Mouse (Mus musculus): ENCODE measurements at regions not wholly inside any gene's neighbourhood (a gene's known extent, or its start where the extent isn't known, plus 50 kb on each side); places are given as distances from the start of the nearest gene placed in this dataset.

DNA sequence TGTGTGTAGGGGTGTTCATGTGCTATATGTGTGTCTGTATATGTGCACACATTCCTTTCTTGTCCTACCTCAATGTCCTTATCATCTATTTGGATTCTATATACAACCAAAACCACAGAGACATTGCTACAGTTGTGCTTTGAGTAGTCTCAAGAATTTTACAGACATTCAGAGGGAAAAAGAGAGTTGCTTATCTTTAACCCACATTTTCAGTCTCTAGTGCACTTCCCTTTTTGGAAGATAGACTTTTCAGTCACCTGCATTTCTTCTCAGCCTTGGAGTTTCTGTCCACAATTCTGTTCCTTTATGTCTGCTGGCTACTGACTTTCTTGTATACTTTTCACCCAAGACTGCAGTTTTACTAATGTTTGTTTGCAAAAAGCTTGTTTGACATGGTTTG, 645.5 kb upstream of the Pkn2 start:
- TF ChIP-seq CTCF (IDR thresholded peaks at IDR 0.05; ENCODE audit: borderline replicate concordance, control insufficient read depth, extremely low read depth, insufficient read depth, low read length, poor library complexity) (no peak), POLR2A (IDR thresholded peaks at IDR 0.05; ENCODE audit: control insufficient read depth, extremely low read depth, insufficient read depth, low read length, poor library complexity) (no peak)
- Histone ChIP-seq H3K27ac (ENCODE audit: control insufficient read depth, insufficient read depth, low read length) (no peak overlapping the region), H3K4me1 (replicated peaks; ENCODE audit: control insufficient read depth, insufficient read depth, low read length) (no peaks in the 10 kb centered on the region; the same call in 1 of the 2 replicates), H3K27me3 (ENCODE audit: control insufficient read depth, insufficient read depth, low read length) (no peaks in the 10 kb centered on the region), H3K4me3 (ENCODE audit: control insufficient read depth, insufficient read depth, low read length) (no peak overlapping the region), H3K36me3 (ENCODE audit: control insufficient read depth, insufficient read depth, low read length) (no peaks in the 10 kb centered on the region)
- DNase-seq, result no peak

DNA sequence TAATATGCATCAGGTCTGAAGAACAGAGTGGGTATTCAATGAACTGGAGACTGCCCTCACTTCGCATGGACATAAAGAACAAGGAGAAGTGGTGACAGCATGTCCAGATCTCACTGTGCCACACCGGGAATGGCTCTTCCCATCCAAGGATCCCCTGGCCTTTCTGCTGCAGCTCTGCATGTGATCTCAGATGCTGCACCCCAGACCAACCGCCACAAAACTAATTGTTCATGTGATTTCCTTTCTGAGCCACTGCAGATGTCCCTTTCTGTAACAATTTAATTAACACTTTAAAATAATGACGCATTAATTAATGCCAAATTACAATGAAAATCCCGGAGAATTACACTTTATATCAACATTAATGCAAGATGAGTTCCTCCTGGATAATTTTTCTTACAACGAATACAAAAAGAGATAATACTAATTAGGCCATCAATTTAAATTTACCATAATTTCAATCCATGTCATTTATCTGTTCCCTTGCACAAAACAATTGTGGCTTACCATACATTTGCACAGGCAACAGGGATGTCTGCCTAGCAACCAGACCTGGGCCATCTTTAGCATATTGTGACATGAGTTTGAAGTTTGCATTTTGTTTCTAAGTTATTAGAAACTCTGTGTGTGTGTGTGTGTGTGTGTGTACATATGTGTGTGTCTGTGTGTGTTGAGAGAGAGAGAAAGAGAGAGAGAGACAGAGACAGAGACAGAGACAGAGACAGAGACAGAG, 630.9 kb upstream of the Pkn2 start:
- DNase-seq, result no peak
- Histone ChIP-seq H3K27me3 (ENCODE audit: control insufficient read depth, insufficient read depth, low read length) (no peaks in the 10 kb centered on the region), H3K4me1 (replicated peaks; ENCODE audit: control insufficient read depth, insufficient read depth, low read length) (peaks cover 3% of the 10 kb centered on the region), H3K4me3 (ENCODE audit: control insufficient read depth, insufficient read depth, low read length) (no peak overlapping the region), H3K27ac (ENCODE audit: control insufficient read depth, insufficient read depth, low read length) (no peak overlapping the region), H3K36me3 (ENCODE audit: control insufficient read depth, insufficient read depth, low read length) (no peaks in the 10 kb centered on the region)
- TF ChIP-seq CTCF (IDR thresholded peaks at IDR 0.05; ENCODE audit: borderline replicate concordance, control insufficient read depth, extremely low read depth, insufficient read depth, low read length, poor library complexity), result no peak
- TF ChIP-seq POLR2A (IDR thresholded peaks at IDR 0.05; ENCODE audit: control insufficient read depth, extremely low read depth, insufficient read depth, low read length, poor library complexity), result no peak
- WGBS, result 95% methylated on average over 6 of the region's 6 CpGs

DNA sequence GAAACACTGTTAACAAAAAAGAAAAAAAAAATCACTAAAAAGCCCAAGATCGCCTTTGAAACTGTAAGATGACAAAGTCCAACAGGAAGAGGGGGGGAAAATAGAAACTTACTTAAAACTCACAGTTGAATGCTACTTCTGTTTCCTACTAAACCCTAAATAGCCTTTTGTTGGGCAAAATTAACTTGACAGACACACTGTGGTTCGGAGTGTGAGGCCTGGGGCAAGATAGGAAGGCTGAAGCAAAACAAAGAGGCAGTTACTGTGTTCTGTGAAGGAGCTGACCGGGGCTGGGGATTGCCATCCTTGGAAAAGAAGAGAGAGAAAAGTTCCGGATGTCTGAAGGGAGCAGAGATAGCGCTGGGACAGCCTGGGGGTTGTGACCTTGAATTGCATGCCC, 627.7 kb upstream of the Pkn2 start:
- Histone ChIP-seq H3K27me3 (ENCODE audit: control insufficient read depth, insufficient read depth, low read length) (no peaks in the 10 kb centered on the region), H3K36me3 (ENCODE audit: control insufficient read depth, insufficient read depth, low read length) (no peaks in the 10 kb centered on the region), H3K4me3 (ENCODE audit: control insufficient read depth, insufficient read depth, low read length) (no peak overlapping the region), H3K27ac (ENCODE audit: control insufficient read depth, insufficient read depth, low read length) (no peak overlapping the region), H3K4me1 (replicated peaks; ENCODE audit: control insufficient read depth, insufficient read depth, low read length) (peaks cover 3% of the 10 kb centered on the region)
- 48% methylated on average over 5 of the region's 5 CpGs for WGBS
- no peak for DNase-seq
- TF ChIP-seq POLR2A (IDR thresholded peaks at IDR 0.05; ENCODE audit: control insufficient read depth, extremely low read depth, insufficient read depth, low read length, poor library complexity), result no peak
- no peak for TF ChIP-seq CTCF (IDR thresholded peaks at IDR 0.05; ENCODE audit: borderline replicate concordance, control insufficient read depth, extremely low read depth, insufficient read depth, low read length, poor library complexity)

DNA sequence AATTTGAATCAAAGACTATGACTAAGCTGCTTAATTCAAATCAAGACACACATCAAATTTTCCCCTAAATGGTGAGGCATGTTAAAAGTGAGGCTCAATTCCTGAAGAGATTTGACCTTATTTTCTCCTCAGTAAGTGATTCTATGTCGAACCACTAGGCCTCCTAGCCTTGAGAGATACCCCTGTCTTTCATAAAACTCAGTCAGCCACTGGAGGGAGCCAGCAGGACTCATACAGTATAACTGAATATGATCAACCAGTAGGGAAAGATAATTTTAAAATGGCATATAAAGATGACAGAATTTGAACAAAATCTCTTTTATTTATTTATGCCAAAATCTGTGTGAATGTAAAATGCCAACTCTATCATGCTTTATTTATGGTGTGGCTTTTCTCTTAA, 626.5 kb upstream of the Pkn2 start:
- TF ChIP-seq CTCF (IDR thresholded peaks at IDR 0.05; ENCODE audit: borderline replicate concordance, control insufficient read depth, extremely low read depth, insufficient read depth, low read length, poor library complexity) (no peak), POLR2A (IDR thresholded peaks at IDR 0.05; ENCODE audit: control insufficient read depth, extremely low read depth, insufficient read depth, low read length, poor library complexity) (no peak)
- Histone ChIP-seq H3K27me3 (ENCODE audit: control insufficient read depth, insufficient read depth, low read length) (no peaks in the 10 kb centered on the region), H3K36me3 (ENCODE audit: control insufficient read depth, insufficient read depth, low read length) (no peaks in the 10 kb centered on the region), H3K4me1 (replicated peaks; ENCODE audit: control insufficient read depth, insufficient read depth, low read length) (peaks cover 3% of the 10 kb centered on the region), H3K27ac (ENCODE audit: control insufficient read depth, insufficient read depth, low read length) (no peak overlapping the region), H3K4me3 (ENCODE audit: control insufficient read depth, insufficient read depth, low read length) (no peak overlapping the region)
- peak; percentile 60 for DNase-seq
- 37% methylated on average over 1 of the region's 1 CpGs for WGBS

DNA sequence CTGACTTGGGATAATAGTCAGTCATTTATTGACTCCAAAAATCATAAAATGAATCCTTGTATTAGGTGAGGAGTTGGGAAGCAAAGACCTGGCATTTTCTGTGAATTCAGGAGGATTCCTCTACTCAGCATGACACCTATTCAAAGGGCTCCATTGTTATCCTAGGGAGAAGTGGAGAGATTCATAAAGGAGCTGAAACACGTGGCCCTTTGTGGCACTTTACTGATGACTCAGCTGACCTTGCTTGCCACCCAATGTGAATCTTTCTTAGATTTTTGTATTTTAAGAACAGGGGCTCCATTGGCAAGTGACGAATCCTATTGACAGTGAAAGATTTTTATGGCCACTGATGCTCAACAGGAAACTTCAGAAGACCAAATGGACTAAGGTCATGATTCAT, 619.2 kb upstream of the Pkn2 start:
- 78% methylated on average over 2 of the region's 2 CpGs for WGBS

DNA sequence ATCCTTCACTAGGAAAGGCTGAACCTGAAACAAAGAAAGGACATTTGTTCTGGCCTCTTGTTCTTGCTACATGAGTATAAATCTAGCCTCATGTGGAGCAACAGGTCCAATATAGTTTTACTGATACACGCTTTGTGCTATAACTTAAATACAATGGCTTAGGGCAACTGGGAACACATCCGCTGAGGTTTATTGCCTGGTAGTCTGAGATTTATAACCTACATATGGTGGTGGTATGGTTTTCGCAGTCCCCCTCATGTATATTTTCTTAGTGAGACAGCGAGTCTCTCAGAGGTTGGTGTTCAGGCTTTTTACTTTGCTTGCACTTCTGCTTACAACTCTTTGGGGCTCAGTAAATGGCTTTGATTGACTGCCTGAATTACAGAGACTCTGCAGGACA, 613.6 kb upstream of the Pkn2 start:
- Histone ChIP-seq H3K36me3 (ENCODE audit: control insufficient read depth, insufficient read depth, low read length) (no peaks in the 10 kb centered on the region), H3K4me1 (replicated peaks; ENCODE audit: control insufficient read depth, insufficient read depth, low read length) (no peaks in the 10 kb centered on the region), H3K27me3 (ENCODE audit: control insufficient read depth, insufficient read depth, low read length) (no peaks in the 10 kb centered on the region), H3K27ac (ENCODE audit: control insufficient read depth, insufficient read depth, low read length) (no peak overlapping the region), H3K4me3 (ENCODE audit: control insufficient read depth, insufficient read depth, low read length) (no peak overlapping the region)
- no peak for TF ChIP-seq CTCF (IDR thresholded peaks at IDR 0.05; ENCODE audit: borderline replicate concordance, control insufficient read depth, extremely low read depth, insufficient read depth, low read length, poor library complexity)
- TF ChIP-seq POLR2A (IDR thresholded peaks at IDR 0.05; ENCODE audit: control insufficient read depth, extremely low read depth, insufficient read depth, low read length, poor library complexity), result no peak
- 97% methylated on average over 4 of the region's 4 CpGs for WGBS
- DNase-seq, result no peak

More for the DNA sequence above, 619.2 kb upstream of the Pkn2 start:
- TF ChIP-seq POLR2A (IDR thresholded peaks at IDR 0.05; ENCODE audit: control insufficient read depth, extremely low read depth, insufficient read depth, low read length, poor library complexity) (no peak), CTCF (IDR thresholded peaks at IDR 0.05; ENCODE audit: borderline replicate concordance, control insufficient read depth, extremely low read depth, insufficient read depth, low read length, poor library complexity) (no peak)
- H3K4me1 ChIP-seq (replicated peaks; ENCODE audit: control insufficient read depth, insufficient read depth, low read length), result no peaks in the 10 kb centered on the region
- no peak overlapping the region for H3K4me3 ChIP-seq (ENCODE audit: control insufficient read depth, insufficient read depth, low read length)
- no peaks in the 10 kb centered on the region for H3K36me3 ChIP-seq (ENCODE audit: control insufficient read depth, insufficient read depth, low read length)
- H3K27me3 ChIP-seq (ENCODE audit: control insufficient read depth, insufficient read depth, low read length), result no peaks in the 10 kb centered on the region
- DNase-seq, result no peak
- no peak overlapping the region for H3K27ac ChIP-seq (ENCODE audit: control insufficient read depth, insufficient read depth, low read length)

Data from thymus, adult 2 months (tissue).